Mouse (Mus musculus) heart, postnatal 0 days (tissue): ENCODE measurements around the gene Coro1c. TPM values are rescaled to one million over a fixed set of nuclear protein-coding genes. Genes with fewer than 3 reads are reported as not detected.

Source experiments
- ATAC-seq: fragments of 200-750 bp; cut with Nextera tagmentation; 2 replicates; pipeline ENCODE4 v1.8.0; 2017; ENCODE audit warnings: low read depth, moderate number of reproducible peaks, moderate library complexity; ENCODE audit not compliant: insufficient read depth
- DNase-seq: peaks from one replicate; pipeline ENCODE4 v3.0.0-alpha.2; 2016; ENCODE audit warnings: low spot score
- H3K27ac ChIP-seq: fragments of 300-500 bp; sonication (generic); 2 replicates; pipeline ENCODE4 v1.5.1; 2014; ENCODE audit warnings: low read depth, mild to moderate bottlenecking
- H3K27me3 ChIP-seq: fragments of 300-500 bp; sonication (generic); 2 replicates; pipeline ENCODE4 v1.6.1; 2014; ENCODE audit warnings: low read length, mixed read lengths; ENCODE audit not compliant: control insufficient read depth, insufficient read depth
- H3K36me3 ChIP-seq: fragments of 300-500 bp; sonication (generic); replicated peaks from 2 replicates; pipeline ENCODE4 v1.6.1; 2014; ENCODE audit warnings: low read length, mixed read lengths; ENCODE audit not compliant: control insufficient read depth, insufficient read depth
- H3K4me1 ChIP-seq: fragments of 300-500 bp; sonication (generic); 2 replicates; pipeline ENCODE4 v1.6.1; 2014; ENCODE audit warnings: antibody characterized with exemption; ENCODE audit not compliant: control insufficient read depth, insufficient read depth
- H3K4me2 ChIP-seq: fragments of 300-500 bp; sonication (generic); 2 replicates; pipeline ENCODE4 v1.6.1; 2014; ENCODE audit warnings: low read depth, mild to moderate bottlenecking, low read length, moderate library complexity
- H3K4me3 ChIP-seq: fragments of 300-500 bp; sonication (generic); 2 replicates; pipeline ENCODE4 v1.5.1; 2014; ENCODE audit warnings: low read depth, low read length
- H3K9ac ChIP-seq: fragments of 300-500 bp; sonication (generic); replicated peaks from 2 replicates; pipeline ENCODE4 v1.6.1; 2014; ENCODE audit warnings: low read depth, low read length, mixed read lengths
- H3K9me3 ChIP-seq: fragments of 300-500 bp; sonication (generic); replicated peaks from 2 replicates; pipeline ENCODE4 v1.6.1; 2016; ENCODE audit warnings: low read length; ENCODE audit not compliant: control insufficient read depth
- CTCF ChIP-seq: IDR thresholded peaks from 2 replicates; pipeline ENCODE4 v1.5.1; 2016; ENCODE audit warnings: antibody characterized with exemption, control low read depth, low read depth
- EP300 ChIP-seq: IDR thresholded peaks from 2 replicates; pipeline ENCODE4 v1.6.1; 2016; ENCODE audit warnings: antibody characterized with exemption, low read depth
- WGBS: fragments of 180-500 bp; shearing (Covaris S2); extraction: QIAGEN DNeasy Blood & Tissue Kit; methylation state at CpG from one replicate; pipeline ENCODE4 v1.1.7; 2014; 5-methylcytosine and 5-hydroxymethylcytosine counted together
- polyA plus RNA-seq: library from polyadenylated mRNA; unstranded; fragments of >200 nt; fragmentation: Nextera tagmentation; extraction: Ambion mirVana; gene quantifications from 2 replicates; pipeline ENCODE4 v1.2.1, GENCODE M21; 2015
- total RNA-seq: library from RNA; depleted of rRNA; stranded (reverse); fragments of >200 nt; gene quantifications from 2 replicates; pipeline ENCODE4 v1.2.3, GENCODE M21; 2014; ENCODE audit warnings: low replicate concordance

The Coro1c gene
- total and polyA plus RNA-seq, 2 experiments from 2014 or later = 46.6 to 78.2 TPM

DNA sequence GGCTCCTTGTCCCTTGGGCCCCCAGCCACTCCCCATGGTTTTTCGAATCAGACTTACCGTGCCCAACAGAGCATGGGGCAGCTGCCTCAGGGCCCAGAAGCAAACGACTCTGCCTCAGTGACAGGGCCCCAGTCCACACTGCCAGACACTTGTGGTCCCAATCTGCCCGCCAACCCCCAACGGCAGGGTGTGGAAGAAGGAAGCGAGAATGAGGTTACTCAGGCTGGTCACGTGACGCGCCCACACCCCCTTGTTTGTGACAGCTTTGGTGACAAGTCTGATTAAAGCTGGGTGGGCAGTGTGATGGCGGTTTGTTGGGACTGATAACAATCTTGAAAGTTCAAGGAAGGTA is 78.3 kb downstream of the Coro1c start:
- Histone ChIP-seq H3K27ac (0 out of 2 replicates have a peak overlapping the region, but pooled peaks have one; percentile 11), H3K9me3 (no peaks in the 10 kb centered on the region), H3K4me2 (peak overlapping the region; percentile 31; the same call in 1 of the 2 replicates), H3K4me3 (peak overlapping the region; percentile 27; the same call in 1 of the 2 replicates), H3K9ac (no peak overlapping the region), H3K4me1 (no peaks in the 10 kb centered on the region), H3K27me3 (no peaks in the 10 kb centered on the region), H3K36me3 (no peaks in the 10 kb centered on the region)
- TF ChIP-seq CTCF (no peak), EP300 (no peak)
- WGBS = 45% methylated on average over 10 of the region's 10 CpGs
- DNase-seq = no peak
- no peak for ATAC-seq

DNA sequence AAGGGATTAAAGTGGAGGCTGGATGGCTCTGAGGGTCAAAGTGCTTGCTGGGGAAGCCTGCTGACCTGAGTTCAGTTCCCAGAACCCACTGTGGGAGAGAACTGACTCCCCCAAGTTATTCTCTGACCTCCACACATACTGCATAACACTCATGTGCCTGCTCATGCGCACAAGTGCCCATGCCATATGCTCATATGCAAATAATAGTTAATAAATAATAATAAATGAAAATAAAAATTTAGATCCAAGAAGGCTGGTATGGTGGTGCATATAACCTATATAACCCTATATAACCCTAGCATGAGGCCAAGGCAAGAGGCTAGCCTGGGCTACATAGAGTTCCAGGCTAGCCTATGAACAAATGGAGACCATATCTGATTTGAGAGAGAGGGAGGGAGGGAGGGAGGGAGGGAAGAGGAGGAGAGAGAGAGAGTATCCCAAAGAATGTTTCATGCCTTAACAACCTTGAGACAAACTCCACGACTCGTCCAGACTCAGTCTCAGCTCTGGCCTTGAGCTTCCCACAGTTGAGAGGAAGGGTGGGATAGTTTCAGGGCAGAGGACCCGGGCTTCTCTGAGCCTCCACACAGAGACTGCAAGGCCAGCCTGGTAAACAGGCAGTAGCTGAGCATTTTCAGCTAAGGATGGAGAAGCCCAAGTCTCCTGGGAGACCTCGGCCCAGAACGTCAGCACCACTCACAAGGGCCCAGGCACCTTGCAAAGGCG is 78.8 kb downstream of the Coro1c start:
- H3K9me3 ChIP-seq = no peaks in the 10 kb centered on the region
- no peak overlapping the region for H3K9ac ChIP-seq
- DNase-seq (no peak), ATAC-seq (no peak)
- H3K4me2 ChIP-seq = peak overlapping the region; percentile 31; the same call in 1 of the 2 replicates
- H3K4me3 ChIP-seq = peak overlapping the region; percentile 27; the same call in 1 of the 2 replicates
- no peaks in the 10 kb centered on the region for H3K27me3 ChIP-seq
- H3K4me1 ChIP-seq = no peaks in the 10 kb centered on the region
- no peaks in the 10 kb centered on the region for H3K36me3 ChIP-seq
- H3K27ac ChIP-seq = 0 out of 2 replicates have a peak overlapping the region, but pooled peaks have one; percentile 11
- 61% methylated on average over 7 of the region's 7 CpGs for WGBS
- TF ChIP-seq EP300 = no peak
- TF ChIP-seq CTCF = no peak

DNA sequence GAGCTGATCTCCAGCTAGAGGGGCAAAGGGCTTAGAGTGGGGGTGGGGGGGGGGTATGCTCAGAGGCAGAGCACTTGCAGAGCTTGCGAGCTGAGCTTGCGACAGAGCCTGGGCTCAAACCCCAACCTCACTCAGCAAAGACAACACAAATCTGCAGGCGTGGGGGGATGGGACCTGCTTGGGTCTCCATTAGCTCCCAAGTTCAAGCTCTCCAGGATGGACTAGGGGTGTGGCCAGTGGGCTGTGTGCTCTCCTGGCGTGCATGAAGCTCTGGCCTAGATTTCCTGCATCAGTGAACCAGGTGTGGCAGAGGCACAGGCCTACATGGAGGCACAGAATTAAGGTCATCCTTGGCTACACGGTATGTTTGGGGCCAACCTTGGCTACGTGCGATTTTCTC is 80.1 kb downstream of the Coro1c start:
- H3K9ac ChIP-seq = no peak overlapping the region
- no peak for ATAC-seq
- whole genome bisulfite sequencing = 64% methylated on average over 7 of the region's 7 CpGs

DNA sequence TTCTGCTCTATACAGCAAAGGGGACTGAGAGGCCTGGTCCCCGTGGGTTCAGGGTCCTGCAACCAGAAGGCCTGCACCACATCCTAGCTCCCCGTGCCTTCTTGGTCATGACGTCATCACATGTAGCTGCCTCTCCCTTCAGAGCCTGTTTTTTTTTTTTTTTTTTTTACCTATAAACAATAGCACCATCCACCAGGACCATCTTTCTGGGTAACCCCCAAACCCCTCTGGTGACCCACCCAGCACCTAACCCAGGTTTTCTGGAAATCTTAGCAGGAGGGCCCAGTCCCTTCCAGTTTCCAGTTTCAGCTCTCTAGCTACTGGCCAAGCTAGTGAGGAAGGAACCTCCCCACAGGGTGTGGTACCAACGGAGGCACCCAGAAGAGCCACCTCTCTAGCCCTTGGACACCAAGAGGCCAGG is 80.6 kb downstream of the Coro1c start:
- no peak overlapping the region for H3K27ac ChIP-seq
- H3K36me3 ChIP-seq = no peaks in the 10 kb centered on the region
- TF ChIP-seq EP300 (no peak), CTCF (no peak)
- ATAC-seq (no peak), DNase-seq (no peak)
- H3K9me3 ChIP-seq = no peaks in the 10 kb centered on the region
- 41% methylated on average over 4 of the region's 4 CpGs for WGBS
- no peak overlapping the region for H3K4me3 ChIP-seq
- H3K4me1 ChIP-seq = no peaks in the 10 kb centered on the region
- no peaks in the 10 kb centered on the region for H3K27me3 ChIP-seq
- no peak overlapping the region; the same call in 1 of the 2 replicates for H3K4me2 ChIP-seq
- H3K9ac ChIP-seq = no peak overlapping the region

More for the DNA sequence above, 80.1 kb downstream of the Coro1c start:
- no peak for DNase-seq
- no peaks in the 10 kb centered on the region for H3K9me3 ChIP-seq
- H3K27ac ChIP-seq = no peak overlapping the region
- TF ChIP-seq EP300 = no peak
- TF ChIP-seq CTCF = no peak
- H3K4me1 ChIP-seq = no peaks in the 10 kb centered on the region
- H3K4me2 ChIP-seq = no peak overlapping the region; the same call in 1 of the 2 replicates
- no peaks in the 10 kb centered on the region for H3K36me3 ChIP-seq
- H3K27me3 ChIP-seq = no peaks in the 10 kb centered on the region
- H3K4me3 ChIP-seq = no peak overlapping the region

DNA sequence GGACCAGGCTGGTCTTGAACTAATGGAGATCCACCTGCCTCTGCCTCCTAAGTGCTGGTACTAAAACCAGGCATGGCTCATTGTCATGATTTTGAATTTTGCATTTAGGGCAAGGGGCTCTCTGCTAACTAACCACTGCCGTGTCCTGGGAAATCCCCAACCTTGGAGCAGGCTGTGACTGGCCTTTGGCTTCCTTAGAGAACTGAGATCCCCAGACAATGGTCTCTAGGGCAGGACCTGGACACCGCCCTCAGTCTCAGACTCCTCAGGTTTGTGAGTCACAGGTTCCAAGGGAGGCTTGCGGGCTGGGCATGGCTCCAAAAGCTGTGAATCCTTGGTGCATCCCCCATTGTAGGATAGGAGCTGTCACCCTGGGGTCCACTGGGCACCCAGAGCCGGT is 81.9 kb downstream of the Coro1c start:
- Histone ChIP-seq H3K9ac (no peak overlapping the region), H3K27ac (no peak overlapping the region), H3K4me3 (no peak overlapping the region), H3K27me3 (no peaks in the 10 kb centered on the region), H3K9me3 (no peaks in the 10 kb centered on the region), H3K36me3 (no peaks in the 10 kb centered on the region), H3K4me1 (no peaks in the 10 kb centered on the region), H3K4me2 (no peak overlapping the region)
- DNase-seq (no peak), ATAC-seq (no peak)
- TF ChIP-seq CTCF = no peak
- no peak for TF ChIP-seq EP300
- 71% methylated on average over 4 of the region's 4 CpGs for WGBS

DNA sequence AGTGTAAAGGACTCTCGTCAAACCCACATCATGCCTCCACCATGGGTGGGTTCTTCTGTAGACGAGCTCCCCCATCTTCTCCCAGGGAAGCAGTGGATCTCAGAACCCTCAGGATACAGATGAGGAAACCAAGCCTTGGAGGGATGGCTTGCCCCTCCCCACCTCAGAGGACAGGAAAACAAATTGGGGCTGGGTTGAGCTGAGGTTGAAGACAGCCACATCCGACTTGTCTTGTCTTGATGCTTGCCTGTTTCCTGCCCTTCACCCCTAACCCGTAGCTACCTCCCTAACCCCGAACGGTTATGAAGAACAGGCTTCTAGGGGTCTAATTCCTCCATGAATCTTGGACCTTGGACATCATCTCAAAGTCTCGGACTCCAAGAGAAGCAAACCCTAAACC is 83.0 kb downstream of the Coro1c start:
- WGBS = 53% methylated on average over 7 of the region's 7 CpGs
- Histone ChIP-seq H3K27me3 (no peaks in the 10 kb centered on the region), H3K36me3 (no peaks in the 10 kb centered on the region), H3K27ac (no peak overlapping the region), H3K4me1 (no peaks in the 10 kb centered on the region), H3K9me3 (no peaks in the 10 kb centered on the region), H3K4me2 (no peak overlapping the region), H3K9ac (no peak overlapping the region), H3K4me3 (no peak overlapping the region)
- DNase-seq = no peak
- no peak for TF ChIP-seq EP300
- no peak for TF ChIP-seq CTCF
- no peak for ATAC-seq
